Mouse (Mus musculus) kidney, postnatal 0 days (tissue): Measurements from ENCODE around the gene Adgrb3. TPM values are rescaled to one million over a fixed set of nuclear protein-coding genes. Genes with fewer than 3 reads are reported as not detected.
A peak's percentile ranks its signal among the peaks of the same experiment; 100 is the strongest.

ENCODE experiments used
- ATAC-seq: fragments of 200-750 bp; cut with Nextera tagmentation; replicated peaks from 2 replicates; pipeline ENCODE4 v1.8.0; 2017; ENCODE audit warnings: low read depth, moderate number of reproducible peaks, moderate TSS enrichment, moderate library complexity; ENCODE audit not compliant: low FRiP score
- DNase-seq: peaks from one replicate; pipeline ENCODE4 v3.0.0-alpha.2; 2016; ENCODE audit warnings: low spot score
- H3K27ac ChIP-seq: fragments of 300-500 bp; sonication (generic); 2 replicates; pipeline ENCODE4 v1.5.1; 2014; ENCODE audit warnings: mild to moderate bottlenecking
- H3K27me3 ChIP-seq: fragments of 300-500 bp; sonication (generic); 2 replicates; pipeline ENCODE4 v1.6.1; 2014; ENCODE audit warnings: low read length, mixed read lengths; ENCODE audit not compliant: insufficient read depth
- H3K36me3 ChIP-seq: fragments of 300-500 bp; sonication (generic); 2 replicates; pipeline ENCODE4 v1.6.1; 2014; ENCODE audit warnings: low read length, mixed read lengths; ENCODE audit not compliant: insufficient read depth
- H3K4me1 ChIP-seq: fragments of 300-500 bp; sonication (generic); replicated peaks from 2 replicates; pipeline ENCODE4 v1.6.1; 2014; ENCODE audit warnings: antibody characterized with exemption, low read length, mixed read lengths; ENCODE audit not compliant: insufficient read depth
- H3K4me2 ChIP-seq: fragments of 300-500 bp; sonication (generic); 2 replicates; pipeline ENCODE4 v1.6.1; 2014; ENCODE audit warnings: mild to moderate bottlenecking, low read length, moderate library complexity, mixed read lengths
- H3K4me3 ChIP-seq: fragments of 300-500 bp; sonication (generic); replicated peaks from 2 replicates; pipeline ENCODE4 v1.5.1; 2014; ENCODE audit warnings: low read depth, low read length
- H3K9ac ChIP-seq: fragments of 300-500 bp; sonication (generic); 2 replicates; pipeline ENCODE4 v1.6.1; 2014; ENCODE audit warnings: low read depth, low read length
- H3K9me3 ChIP-seq: fragments of 300-500 bp; sonication (generic); replicated peaks from 2 replicates; pipeline ENCODE4 v1.6.1; 2016; ENCODE audit warnings: low read length, inconsistent platforms, mixed read lengths
- CTCF ChIP-seq: IDR thresholded peaks from 2 replicates; pipeline ENCODE4 v1.5.1; 2016; ENCODE audit warnings: antibody characterized with exemption, low read depth, mild to moderate bottlenecking, moderate library complexity
- WGBS: fragments of 180-500 bp; shearing (Covaris S2); extraction: QIAGEN DNeasy Blood & Tissue Kit; methylation state at CpG from one replicate; pipeline ENCODE4 v1.1.7; 2014; 5-methylcytosine and 5-hydroxymethylcytosine counted together
- polyA plus RNA-seq: library from polyadenylated mRNA; unstranded; fragments of >200 nt; fragmentation: Nextera tagmentation; extraction: Ambion mirVana; gene quantifications from 2 replicates; pipeline ENCODE4 v1.2.1, GENCODE M21; 2015

Adgrb3 gene
- polyA plus RNA-seq, 1 experiment from 2014 or later: 0.26 TPM

- Histone ChIP-seq H3K4me1 (no peaks in the 10 kb centered on the region), H3K4me2 (no peak overlapping the region), H3K9ac (no peak overlapping the region), H3K27ac (no peak overlapping the region), H3K36me3 (no peaks in the 10 kb centered on the region), H3K4me3 (no peak overlapping the region), H3K27me3 (no peaks in the 10 kb centered on the region), H3K9me3 (no peaks in the 10 kb centered on the region)
- no peak for ATAC-seq
- DNase-seq: no peak
- no peak for TF ChIP-seq CTCF
- whole genome bisulfite sequencing: 69% methylated on average over 4 of the region's 4 CpGs
These were observed 132.3 kb downstream of the Adgrb3 start for GRCm38 (mm10) chr1:25697179-25697578.

DNA sequence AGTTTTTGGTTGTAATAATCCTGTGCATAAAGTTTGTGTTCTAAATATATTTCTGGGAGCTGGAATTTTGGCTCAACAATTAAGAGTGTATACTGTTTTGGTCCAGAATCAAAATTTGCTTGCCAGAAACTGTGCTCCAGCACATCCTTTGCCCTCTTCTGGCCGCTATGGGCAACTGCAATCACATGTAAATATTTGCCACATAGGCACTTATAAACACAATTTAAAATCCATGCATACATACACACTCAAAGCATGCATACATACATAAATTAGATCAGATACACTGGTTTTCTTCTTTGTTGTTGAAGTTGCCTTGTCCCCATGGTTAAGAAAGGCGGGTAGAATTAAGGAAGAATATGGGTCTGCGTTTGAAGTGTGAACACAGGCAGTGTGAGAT is 132.7 kb downstream of the Adgrb3 start:
- H3K4me2 ChIP-seq: no peak overlapping the region
- ATAC-seq (no peak), DNase-seq (no peak)
- no peak overlapping the region for H3K4me3 ChIP-seq
- no peaks in the 10 kb centered on the region for H3K9me3 ChIP-seq
- no peaks in the 10 kb centered on the region for H3K4me1 ChIP-seq
- H3K27ac ChIP-seq: no peak overlapping the region
- H3K9ac ChIP-seq: no peak overlapping the region
- H3K27me3 ChIP-seq: no peaks in the 10 kb centered on the region
- WGBS: 69% methylated on average over 3 of the region's 3 CpGs
- H3K36me3 ChIP-seq: no peaks in the 10 kb centered on the region
- TF ChIP-seq CTCF: peak; percentile 47

- H3K4me1 ChIP-seq: no peaks in the 10 kb centered on the region
- ATAC-seq (no peak), DNase-seq (no peak)
- H3K9me3 ChIP-seq: no peaks in the 10 kb centered on the region
- 67% methylated on average over 3 of the region's 3 CpGs for WGBS
- H3K27ac ChIP-seq: no peak overlapping the region
- H3K4me3 ChIP-seq: no peak overlapping the region
- no peaks in the 10 kb centered on the region for H3K36me3 ChIP-seq
- no peak overlapping the region for H3K4me2 ChIP-seq
- H3K27me3 ChIP-seq: no peaks in the 10 kb centered on the region
- no peak overlapping the region for H3K9ac ChIP-seq
- no peak for TF ChIP-seq CTCF
These were observed 147.4 kb downstream of the Adgrb3 start for GRCm38 (mm10) chr1:25682118-25682517.

DNA sequence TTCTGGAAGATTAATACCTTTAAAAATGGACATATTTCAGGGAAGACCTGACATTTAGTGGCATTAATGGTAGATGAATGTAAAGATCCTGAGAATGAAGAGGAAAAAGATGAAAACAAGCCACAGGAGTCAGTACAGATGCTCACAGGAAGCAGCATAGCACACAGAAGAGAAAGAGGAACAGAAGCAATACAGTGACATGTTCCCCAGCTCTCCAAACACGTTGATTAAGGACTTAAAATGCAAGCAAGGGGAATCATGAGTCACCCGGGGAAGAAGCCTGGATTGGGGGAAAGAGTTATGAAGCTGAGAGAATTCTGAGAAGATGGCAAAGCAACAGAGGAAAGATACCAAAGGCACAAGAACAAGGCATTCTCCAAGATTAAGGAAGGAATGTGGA is 149.9 kb downstream of the Adgrb3 start:
- Histone ChIP-seq H3K4me3 (no peak overlapping the region), H3K4me1 (no peaks in the 10 kb centered on the region), H3K9me3 (no peaks in the 10 kb centered on the region), H3K27me3 (no peaks in the 10 kb centered on the region), H3K27ac (no peak overlapping the region), H3K9ac (no peak overlapping the region), H3K4me2 (no peak overlapping the region), H3K36me3 (no peaks in the 10 kb centered on the region)
- ATAC-seq (no peak), DNase-seq (no peak)
- TF ChIP-seq CTCF: no peak
- 59% methylated on average over 2 of the region's 2 CpGs for WGBS

DNA sequence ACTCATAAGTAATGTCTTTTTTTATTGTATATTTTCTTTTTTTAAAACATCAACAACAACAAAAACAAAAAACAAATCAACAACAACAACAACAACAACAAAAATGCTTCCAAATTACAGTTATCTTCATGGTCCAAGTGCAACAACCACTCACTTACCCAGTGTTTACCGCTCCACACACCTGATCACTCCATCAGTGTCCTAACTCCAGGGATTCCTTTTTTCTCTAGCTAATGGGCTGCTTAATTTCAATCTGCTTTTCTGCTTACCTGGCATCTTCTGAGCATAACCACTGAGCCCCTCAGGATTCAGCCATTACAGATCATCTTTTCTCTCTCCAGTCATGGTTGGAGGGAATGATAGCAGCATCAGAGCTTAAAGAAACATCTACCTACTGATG is 176.8 kb downstream of the Adgrb3 start:
- Histone ChIP-seq H3K9ac (no peak overlapping the region), H3K4me2 (no peak overlapping the region), H3K4me1 (no peaks in the 10 kb centered on the region)

DNA sequence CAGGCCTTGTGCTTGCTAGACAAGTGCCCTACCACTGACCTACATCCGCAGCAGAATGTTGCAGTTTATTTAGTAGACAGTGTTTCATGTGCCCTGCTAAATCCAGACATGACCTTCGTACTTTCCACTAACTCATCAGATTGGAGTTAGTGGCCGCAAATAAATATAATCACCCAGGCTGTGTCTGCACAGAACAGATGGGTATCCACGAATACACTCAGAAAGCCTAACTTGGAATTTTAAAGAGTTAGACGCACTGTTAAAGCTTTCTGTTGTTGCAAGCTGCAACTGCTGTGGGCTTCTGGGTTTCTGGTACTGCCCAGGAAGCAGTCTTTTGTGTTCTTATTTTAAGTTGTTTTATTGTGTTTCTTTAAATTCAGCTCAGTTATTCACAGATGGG is 185.3 kb downstream of the Adgrb3 start:
- no peak for TF ChIP-seq CTCF
- Histone ChIP-seq H3K9ac (no peak overlapping the region), H3K36me3 (no peaks in the 10 kb centered on the region), H3K27ac (no peak overlapping the region), H3K4me3 (no peak overlapping the region), H3K9me3 (no peaks in the 10 kb centered on the region), H3K4me2 (no peak overlapping the region), H3K4me1 (no peaks in the 10 kb centered on the region), H3K27me3 (no peaks in the 10 kb centered on the region)
- ATAC-seq: no peak
- 72% methylated on average over 5 of the region's 5 CpGs for WGBS
- no peak for DNase-seq

More for the DNA sequence above, 176.8 kb downstream of the Adgrb3 start:
- H3K4me3 ChIP-seq: no peak overlapping the region
- H3K27me3 ChIP-seq: no peaks in the 10 kb centered on the region
- TF ChIP-seq CTCF: no peak
- H3K9me3 ChIP-seq: no peaks in the 10 kb centered on the region
- ATAC-seq (no peak), DNase-seq (no peak)
- WGBS: 88% methylated on average over 1 of the region's 1 CpGs
- H3K36me3 ChIP-seq: no peaks in the 10 kb centered on the region
- no peak overlapping the region for H3K27ac ChIP-seq

GRCm38 (mm10) chr1:25621458-25621857 is 208.0 kb downstream of the Adgrb3 start:
- no peak overlapping the region for H3K4me3 ChIP-seq
- WGBS: 67% methylated on average over 4 of the region's 4 CpGs

More at GRCm38 (mm10) chr1:25621458-25621857, 208.0 kb downstream of the Adgrb3 start:
- DNase-seq (no peak), ATAC-seq (no peak)
- Histone ChIP-seq H3K9ac (no peak overlapping the region), H3K36me3 (no peaks in the 10 kb centered on the region), H3K4me2 (no peak overlapping the region), H3K27me3 (no peaks in the 10 kb centered on the region), H3K9me3 (no peaks in the 10 kb centered on the region), H3K27ac (no peak overlapping the region), H3K4me1 (no peaks in the 10 kb centered on the region)
- TF ChIP-seq CTCF: no peak
